Mouse (Mus musculus): Measurements from ENCODE around the gene Olfr1364.

The Olfr1364 gene

DNA sequence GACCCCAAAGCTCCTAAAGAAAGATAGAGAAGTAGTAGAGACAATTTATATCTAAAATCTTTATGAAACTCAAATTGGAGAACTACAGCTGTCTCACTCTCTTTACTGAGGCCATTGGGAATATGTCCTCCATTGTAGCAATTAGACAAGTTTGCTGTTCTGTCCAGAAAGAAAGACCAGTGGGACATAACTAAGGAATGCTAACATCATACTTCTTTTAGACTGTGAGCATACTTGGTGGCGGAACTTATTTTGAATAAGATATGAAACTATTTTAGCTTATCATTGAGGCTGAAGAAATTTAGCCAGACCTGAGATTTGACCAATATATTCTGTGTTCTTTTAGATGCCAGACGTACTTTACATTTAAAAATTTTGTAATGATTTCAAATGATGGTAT lies at the start of gene Olfr1364:
Gene Olfr1364, minus strand, starts transcription at position 101 of the 400 bp plus-strand sequence.
- no peak for DNase-seq (ENCODE audit: low read depth)

DNA sequence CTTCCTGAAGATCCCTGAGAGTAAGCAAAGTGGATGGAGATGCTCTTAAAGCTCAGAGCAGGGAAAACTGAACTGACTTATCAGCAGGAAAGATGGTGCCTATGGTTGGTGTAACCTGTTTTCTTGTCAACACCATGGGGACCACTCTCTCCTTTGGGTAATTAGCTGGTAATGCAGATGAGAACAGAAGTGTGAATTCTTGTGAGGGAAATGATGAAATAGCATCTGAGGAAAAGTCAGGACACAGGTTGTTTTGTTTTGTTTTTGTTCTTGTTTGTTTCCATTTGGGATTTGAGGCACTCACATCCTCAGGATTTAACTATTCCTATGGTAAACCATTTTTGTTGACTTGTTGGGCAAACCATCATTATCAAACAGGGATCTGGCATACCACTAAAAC lies 32.4 kb upstream of the Olfr1364 start, which contains the start of gene Olfr1362:
Gene Olfr1362, minus strand, starts transcription at position 101 of the 400 bp plus-strand sequence.
- DNase-seq (ENCODE audit: low read depth), result no peak

DNA sequence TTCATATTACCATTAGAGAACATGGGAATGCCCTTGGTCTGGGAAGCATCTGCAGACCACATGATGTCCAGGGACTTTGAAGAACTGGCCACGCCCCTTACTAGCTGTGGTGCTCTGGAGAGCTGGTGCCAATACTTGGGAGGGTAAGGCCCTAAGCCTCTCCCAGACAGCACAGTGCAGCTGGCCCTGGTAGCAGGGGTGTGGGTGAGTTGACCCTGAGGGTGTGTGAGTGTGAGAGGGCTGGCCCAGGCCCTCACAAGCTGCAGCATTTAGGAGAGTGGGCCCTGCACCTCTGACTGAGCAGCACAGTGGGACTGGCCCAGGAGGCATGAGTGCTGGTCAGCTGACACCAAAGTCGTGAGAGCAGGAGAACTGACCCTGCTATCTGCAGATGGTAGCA lies 10.1 kb upstream of the Olfr1364 start:
- DNase-seq (ENCODE audit: low read depth), result no peak

DNA sequence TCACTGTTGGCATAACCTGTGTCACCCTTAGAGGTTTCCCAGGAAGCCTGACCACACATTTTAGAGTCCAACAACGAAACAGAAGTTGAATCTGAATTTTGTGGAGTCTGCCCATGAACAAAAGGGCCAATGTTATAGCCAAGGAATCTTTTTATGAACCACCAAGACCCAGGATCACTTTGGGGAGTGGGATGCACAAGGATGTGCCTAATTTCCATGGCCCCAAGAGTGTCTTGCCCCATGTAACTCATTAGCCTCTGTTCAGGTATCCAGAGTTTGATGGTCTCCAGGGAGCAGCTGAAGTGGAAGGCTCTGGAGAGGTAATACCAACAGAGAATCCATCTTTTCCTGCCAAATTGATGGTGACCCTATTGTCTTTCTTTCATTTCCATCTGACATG lies 21.8 kb downstream of the Olfr1364 start, which contains the start of gene Olfr1535:
Gene Olfr1535, minus strand, starts transcription at position 101 of the 400 bp plus-strand sequence.
- DNase-seq (ENCODE audit: low read depth), result no peak

DNA sequence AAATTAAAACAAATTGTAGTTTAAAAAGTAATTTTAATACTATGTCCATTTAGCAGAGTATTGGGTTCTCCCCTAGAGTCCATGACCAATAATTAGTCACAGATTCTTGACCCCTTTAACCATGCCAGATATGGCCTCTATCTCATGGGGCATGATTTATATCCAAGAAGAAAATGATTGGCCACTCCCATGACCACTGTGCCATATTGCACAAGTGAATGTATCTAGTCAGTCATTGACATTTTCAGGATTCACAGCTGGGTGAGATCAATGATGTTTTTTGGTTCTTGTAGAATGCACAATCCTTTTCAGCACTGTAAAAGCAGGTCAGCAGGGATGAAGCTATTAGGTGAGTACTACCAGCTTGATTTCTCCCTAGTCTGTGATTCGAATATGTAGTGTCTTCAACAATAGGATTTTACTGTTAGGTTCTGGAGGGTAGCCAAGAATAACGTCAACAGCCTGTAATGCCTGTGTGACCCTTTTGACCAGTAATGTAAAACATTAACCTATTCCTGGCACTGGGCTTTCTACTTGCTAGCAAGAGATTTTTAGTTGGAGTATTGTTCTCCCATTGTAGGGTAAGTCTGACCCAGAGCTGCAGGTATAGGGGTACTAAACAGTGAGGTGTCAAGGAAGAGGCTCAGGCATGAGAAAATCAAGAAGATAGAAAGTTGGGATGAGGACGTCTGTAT lies 31.0 kb downstream of the Olfr1364 start:
- DNase-seq (ENCODE audit: low read depth), result no peak

DNA sequence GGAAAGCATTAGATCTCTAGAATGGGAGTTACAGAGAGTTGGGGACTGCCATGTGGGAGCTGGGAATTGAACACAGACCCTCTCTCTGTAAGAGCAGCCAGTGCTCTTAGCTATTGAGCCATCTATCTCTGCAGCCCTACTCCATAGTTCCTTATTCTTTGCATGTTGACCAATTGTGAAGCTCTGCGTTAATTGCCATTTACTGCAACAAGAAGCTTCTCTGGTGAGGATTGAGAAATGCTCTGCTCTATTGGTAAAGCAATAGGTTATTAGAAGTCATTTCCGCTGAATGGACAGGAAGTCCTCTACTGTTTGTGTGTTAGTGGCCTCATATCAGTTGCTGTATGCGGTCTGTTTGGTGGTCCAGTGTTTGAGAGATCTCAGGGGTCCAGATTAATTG lies 32.1 kb downstream of the Olfr1364 start:
- DNase-seq (ENCODE audit: low read depth), result peak; percentile 45

DNA sequence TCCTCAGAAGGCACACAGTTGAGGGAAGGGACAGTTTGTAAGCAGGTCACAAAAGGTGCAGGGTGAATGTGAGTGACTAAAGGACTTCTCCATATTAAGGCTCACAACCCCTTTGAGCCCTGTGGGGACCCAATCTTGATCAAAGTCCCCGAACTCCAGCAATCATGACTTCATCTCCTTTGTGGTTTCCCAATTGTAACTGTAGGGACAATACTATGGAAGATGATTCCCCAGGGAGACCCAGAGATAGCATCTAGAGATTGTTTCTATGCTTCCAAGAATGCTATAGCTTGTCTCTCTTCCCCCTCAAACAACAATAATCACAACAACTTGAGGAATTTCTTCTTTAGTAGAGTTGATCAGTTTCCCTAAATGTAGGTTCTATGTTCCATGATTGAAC lies 38.9 kb downstream of the Olfr1364 start, which contains the start of gene Olfr1366:
Gene Olfr1366, minus strand, starts transcription at position 101 of the 400 bp plus-strand sequence.
- DNase-seq (ENCODE audit: low read depth), result no peak

DNA sequence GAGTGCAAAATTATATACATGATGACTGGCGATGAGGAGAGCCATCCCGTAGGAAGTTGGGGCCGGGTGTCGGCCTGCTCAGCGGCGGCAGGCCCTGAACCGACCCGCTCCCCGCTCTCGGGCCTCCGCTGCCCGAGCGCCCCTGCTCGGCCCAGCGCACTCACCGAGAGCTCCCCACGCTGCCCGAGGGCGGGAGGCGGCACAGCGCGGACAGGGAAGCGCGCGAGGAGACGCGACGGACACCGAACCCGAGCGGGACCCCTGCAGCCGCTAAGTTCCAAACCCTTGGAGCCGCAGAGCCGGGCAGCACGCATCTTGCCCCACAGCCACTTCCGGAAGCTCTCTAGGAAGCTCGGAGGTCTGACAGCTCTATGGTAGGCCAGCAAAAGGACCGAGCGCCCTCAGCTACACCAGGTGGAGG lies 50.8 kb downstream of the Olfr1364 start, which contains the start of gene Zkscan8:
Gene Zkscan8, minus strand, starts transcription at position 340 of the 421 bp plus-strand sequence.
- peak; percentile 92 for DNase-seq (ENCODE audit: low read depth)

DNA sequence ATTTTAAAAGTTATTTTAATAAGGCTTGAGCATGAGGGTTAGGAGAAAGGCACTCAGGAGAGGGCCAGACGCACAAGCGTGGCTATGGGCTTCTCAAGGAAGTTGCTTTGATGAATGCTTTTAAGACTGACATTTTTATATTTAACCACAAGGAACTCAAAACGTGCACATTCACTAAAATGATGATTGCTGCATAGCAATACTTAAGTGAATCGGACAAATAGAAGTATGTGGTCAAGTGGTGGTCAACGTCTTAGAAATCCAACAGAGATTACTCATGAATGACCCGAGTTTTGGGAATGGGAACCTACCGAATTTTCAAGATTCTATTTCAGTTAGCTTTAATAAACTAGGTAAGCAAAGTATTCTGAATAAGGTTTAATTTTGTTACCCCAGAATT lies 51.4 kb downstream of the Olfr1364 start:
- DNase-seq (ENCODE audit: low read depth), result peak; percentile 53

Data from 416B (cell line).